Mouse (Mus musculus): ENCODE measurements around the gene Trim65. TPM values are rescaled to one million over a fixed set of nuclear protein-coding genes. Genes with fewer than 3 reads are reported as not detected.

Trim65 gene
- total and polyA plus RNA-seq, 3 experiments = 0.66 to 2.0 (median 1.4) TPM

GRCm38 (mm10) chr11:116078221-116078620 lies 52.7 kb downstream of the Trim65 start:
- Histone ChIP-seq H3K4me3 (replicated peaks in 1 of 3; ENCODE audit: low read depth in 2 of 3, low read length in 2 of 3, poor library complexity in 1 of 3) (peak overlapping the region; percentile 55 to 59 (median 57)), H3K27me3 (replicated peaks) (no peaks in the 10 kb centered on the region), H3K79me2 (replicated peaks; ENCODE audit: control insufficient read depth, extremely low read depth, insufficient read depth, poor library complexity, severe bottlenecking) (no peaks in the 10 kb centered on the region), H3K9ac (ENCODE audit: insufficient read depth, low read depth) (peak overlapping the region; percentile 22), H3K9me3 (replicated peaks; ENCODE audit: low read length) (no peaks in the 10 kb centered on the region), H3K27ac (ENCODE audit: insufficient read depth, low read depth) (peak overlapping the region; percentile 50), H3K36me3 (replicated peaks in 1 of 2; ENCODE audit: control insufficient read depth in 1 of 2, insufficient read depth in 1 of 2, low read length in 1 of 2) (peaks cover 39 to 67% of the 10 kb centered on the region in 2 experiments), H3K4me2 (ENCODE audit: insufficient read depth, low read depth, poor library complexity, severe bottlenecking) (peak overlapping the region; percentile 46), H3K4me1 (ENCODE audit: control insufficient read depth in 1 of 2, insufficient read depth in 2 of 2) (peaks cover 2 to 27% of the 10 kb centered on the region in 2 experiments; a peak in 2 of 4 replicates)
- in situ Hi-C loops (cut with MboI; ENCODE audit: low pct_ligation_motif_present, low pct_unique_long_range_greater_than_20kb, low sequenced_read_pairs) (no loop called here), dilution Hi-C loops (cut with MboI; ENCODE audit: extremely low pct_ligation_motif_present, extremely low pct_unique_long_range_greater_than_20kb, low sequenced_read_pairs) (no loop called here)
- 0 out of 2 replicates have a peak, but pooled peaks have one; percentile 15 for TF ChIP-seq CHD2 (IDR thresholded peaks at IDR 0.05; ENCODE audit: low read length)
- no peak for TF ChIP-seq EP300 (IDR thresholded peaks at IDR 0.05; ENCODE audit: low read length)
- TF ChIP-seq MAZ (IDR thresholded peaks at IDR 0.05; ENCODE audit: low read depth, low read length) = no peak
- no peak for TF ChIP-seq NRF1 (IDR thresholded peaks at IDR 0.05; ENCODE audit: low read depth, low read length)
- no peak for TF ChIP-seq MYC (IDR thresholded peaks at IDR 0.05; ENCODE audit: low read depth, low read length)
- TF ChIP-seq POLR2AphosphoS2 (IDR thresholded peaks at IDR 0.05; ENCODE audit: low read depth, low read length) = peak; percentile 84
- TF ChIP-seq ELF1 (IDR thresholded peaks at IDR 0.05; ENCODE audit: low read depth, low read length) = peak; percentile 49; the same call in 1 of the 2 replicates
- TF ChIP-seq POLR2A (IDR thresholded peaks at IDR 0.05; ENCODE audit: low read depth, low read length) = peak; percentile 50; the same call in 1 of the 2 replicates
- peak; percentile 65 for DNase-seq (ENCODE audit: extremely low read depth)

- DNase-seq (ENCODE audit: extremely low read depth) = peak; percentile 49
- dilution Hi-C loops (cut with MboI; ENCODE audit: extremely low pct_ligation_motif_present, extremely low pct_unique_long_range_greater_than_20kb, low sequenced_read_pairs) (no loop called here), in situ Hi-C loops (cut with MboI; ENCODE audit: low pct_ligation_motif_present, low pct_unique_long_range_greater_than_20kb, low sequenced_read_pairs) (no loop called here)
- Histone ChIP-seq H3K79me2 (replicated peaks; ENCODE audit: control insufficient read depth, extremely low read depth, insufficient read depth, poor library complexity, severe bottlenecking) (no peaks in the 10 kb centered on the region), H3K27ac (ENCODE audit: insufficient read depth, low read depth) (peak within 1 kb of the TSS; percentile 50), H3K27me3 (replicated peaks) (no peaks in the 10 kb centered on the region), H3K9ac (ENCODE audit: insufficient read depth, low read depth) (peak within 1 kb of the TSS; percentile 41), H3K4me2 (ENCODE audit: insufficient read depth, low read depth, poor library complexity, severe bottlenecking) (peak within 1 kb of the TSS; percentile 46), H3K36me3 (replicated peaks in 1 of 2; ENCODE audit: control insufficient read depth in 1 of 2, insufficient read depth in 1 of 2, low read length in 1 of 2) (peaks cover 36 to 68% of the 10 kb centered on the region in 2 experiments), H3K4me3 (replicated peaks in 1 of 3; ENCODE audit: low read depth in 2 of 3, low read length in 2 of 3, poor library complexity in 1 of 3) (peak within 1 kb of the TSS; percentile 57 to 59 (median 58)), H3K4me1 (ENCODE audit: control insufficient read depth in 1 of 2, insufficient read depth in 2 of 2) (peaks cover 2 to 27% of the 10 kb centered on the region in 2 experiments; a peak in 2 of 4 replicates), H3K9me3 (replicated peaks; ENCODE audit: low read length) (no peaks in the 10 kb centered on the region)
- TF ChIP-seq SMC3 (IDR thresholded peaks at IDR 0.05; ENCODE audit: low read depth, low read length) = no peak
- TF ChIP-seq NELFE (IDR thresholded peaks at IDR 0.05; ENCODE audit: low read depth, low read length) = 0 out of 2 replicates have a peak, but pooled peaks have one; percentile 17
- no peak for TF ChIP-seq ETS1 (conservative IDR thresholded peaks at IDR 0.05; ENCODE audit: low read depth, low read length)
- no peak for TF ChIP-seq ZC3H11A (IDR thresholded peaks at IDR 0.05; ENCODE audit: low read depth, low read length)
- TF ChIP-seq JUND (conservative IDR thresholded peaks at IDR 0.05; ENCODE audit: low read depth, low read length) = no peak
- TF ChIP-seq ZKSCAN1 (IDR thresholded peaks at IDR 0.05; ENCODE audit: borderline replicate concordance, low read depth, low read length) = no peak
- 0 out of 2 replicates have a peak, but pooled peaks have one; percentile 41 for TF ChIP-seq MAZ (IDR thresholded peaks at IDR 0.05; ENCODE audit: low read depth, low read length)
- TF ChIP-seq ELF1 (IDR thresholded peaks at IDR 0.05; ENCODE audit: low read depth, low read length) = peak; percentile 82
- TF ChIP-seq GABPA (IDR thresholded peaks at IDR 0.05; ENCODE audit: insufficient replicate concordance, low read depth, low read length) = no peak
- TF ChIP-seq BHLHE40 (IDR thresholded peaks at IDR 0.05; ENCODE audit: low read depth, low read length) = no peak
- no peak for TF ChIP-seq PAX5 (IDR thresholded peaks at IDR 0.05; ENCODE audit: low read length)
- no peak for TF ChIP-seq RCOR1 (conservative IDR thresholded peaks at IDR 0.05; ENCODE audit: low read depth, low read length)
- no peak for TF ChIP-seq ZMIZ1 (IDR thresholded peaks at IDR 0.05; ENCODE audit: low read depth, low read length)
- TF ChIP-seq UBTF (IDR thresholded peaks at IDR 0.05; ENCODE audit: low read depth, low read length) = 0 out of 2 replicates have a peak, but pooled peaks have one; percentile 43
- TF ChIP-seq CTCF (conservative IDR thresholded peaks at IDR 0.05 in 1 of 2, IDR thresholded peaks at IDR 0.05 in 1 of 2; ENCODE audit: low read depth in 2 of 2, low read length in 2 of 2) = peak in 1 of 2 experiments; percentile 49; a peak in 2 of 4 replicates
- no peak for TF ChIP-seq HCFC1 (IDR thresholded peaks at IDR 0.05; ENCODE audit: low read depth, low read length)
- no peak for TF ChIP-seq JUN (IDR thresholded peaks at IDR 0.05; ENCODE audit: insufficient read depth, low read depth, low read length)
- no peak; the same call in 1 of the 2 replicates for TF ChIP-seq MXI1 (IDR thresholded peaks at IDR 0.05; ENCODE audit: low read depth, low read length)
- no peak for TF ChIP-seq ZNF384 (IDR thresholded peaks at IDR 0.05; ENCODE audit: low read depth, low read length)
- TF ChIP-seq IRF4 (IDR thresholded peaks at IDR 0.05; ENCODE audit: low read depth, low read length) = no peak
- TF ChIP-seq TCF12 (IDR thresholded peaks at IDR 0.05; ENCODE audit: low read depth, low read length) = peak; percentile 58; the same call in 1 of the 2 replicates
- TF ChIP-seq SIN3A (IDR thresholded peaks at IDR 0.05; ENCODE audit: low read length) = peak; percentile 26; the same call in 1 of the 2 replicates
- TF ChIP-seq MAX (IDR thresholded peaks at IDR 0.05; ENCODE audit: low read length) = no peak
- no peak for TF ChIP-seq MEF2A (IDR thresholded peaks at IDR 0.05; ENCODE audit: borderline replicate concordance, low read depth, low read length)
- no peak for TF ChIP-seq USF1 (IDR thresholded peaks at IDR 0.05; ENCODE audit: low read depth, low read length)
Measured at GRCm38 (mm10) chr11:116077446-116078204, 53.3 kb downstream of the Trim65 start, which contains the start of gene Unc13d. Gene Unc13d, minus strand, starts transcription at chr11:116077961.
